Mouse (Mus musculus) liver, postnatal 0 days (tissue): ENCODE measurements at regions not wholly inside any gene's neighbourhood (a gene's known extent, or its start where the extent isn't known, plus 50 kb on each side); places are given as distances from the start of the nearest gene placed in this dataset.

Source experiments
- CTCF ChIP-seq: sonication (generic); IDR thresholded peaks from 2 replicates; pipeline ENCODE4 v1.5.1; 2016; ENCODE audit warnings: antibody characterized with exemption, low read depth
- EP300 ChIP-seq: IDR thresholded peaks from 2 replicates; pipeline ENCODE4 v1.6.1; 2016; ENCODE audit warnings: antibody characterized with exemption, low read depth, mild to moderate bottlenecking

- TF ChIP-seq CTCF (no peak), EP300 (no peak)
These were observed 355.0 kb upstream of the Nrp1 start for GRCm38 (mm10) chr8:128003385-128003784.
